Mouse (Mus musculus): Measurements from ENCODE around the gene 1700102P08Rik.

Gene 1700102P08Rik

DNA sequence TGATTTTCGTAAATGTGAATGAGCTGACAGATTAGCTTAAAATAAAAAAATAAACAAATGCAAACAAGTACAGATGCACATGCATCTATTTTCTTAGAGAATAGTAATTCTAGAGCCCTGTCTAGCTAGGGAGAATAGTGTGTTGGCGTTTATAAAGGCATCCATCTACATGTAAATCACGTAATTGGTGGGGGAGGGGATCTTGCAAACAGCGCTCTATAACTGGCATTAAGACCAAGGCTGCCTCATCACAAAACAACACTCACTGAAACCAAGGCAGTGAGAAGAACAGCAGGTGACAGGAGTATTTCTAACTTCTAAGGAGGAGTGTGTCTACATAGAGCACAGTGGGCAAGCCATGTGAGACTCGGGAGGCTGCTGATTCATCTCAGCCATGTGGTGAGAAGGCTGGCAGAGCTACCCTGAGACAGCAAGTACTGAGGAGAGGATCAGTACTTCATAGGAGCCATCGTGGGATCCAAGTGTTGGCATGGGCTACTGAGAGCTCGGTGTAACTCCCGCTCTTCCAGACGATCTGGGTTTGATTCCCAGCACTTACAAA, 18.9 kb downstream of the 1700102P08Rik start:
- no peak for DNase-seq (ENCODE audit: low spot score in 2 of 2)

DNA sequence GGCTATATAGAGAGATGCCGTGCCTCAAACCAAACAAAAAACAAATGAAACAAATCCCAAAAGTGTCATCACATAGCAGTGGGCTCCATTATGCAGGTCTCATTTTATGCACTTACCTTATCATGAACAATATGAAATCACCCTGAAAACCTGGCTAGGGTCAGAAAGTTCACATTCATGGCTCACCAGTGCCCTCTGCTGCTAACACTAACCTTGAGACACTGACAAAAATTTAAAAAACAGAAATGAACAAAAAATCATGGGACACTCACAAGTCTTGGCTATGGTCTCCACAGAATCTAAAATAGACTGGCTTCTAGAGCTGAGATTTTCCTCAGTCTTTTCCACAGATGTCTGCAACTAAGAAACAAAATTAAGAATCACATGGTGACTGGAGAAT, 19.6 kb downstream of the 1700102P08Rik start:
- DNase-seq (ENCODE audit: low spot score in 2 of 2) = no peak

DNA sequence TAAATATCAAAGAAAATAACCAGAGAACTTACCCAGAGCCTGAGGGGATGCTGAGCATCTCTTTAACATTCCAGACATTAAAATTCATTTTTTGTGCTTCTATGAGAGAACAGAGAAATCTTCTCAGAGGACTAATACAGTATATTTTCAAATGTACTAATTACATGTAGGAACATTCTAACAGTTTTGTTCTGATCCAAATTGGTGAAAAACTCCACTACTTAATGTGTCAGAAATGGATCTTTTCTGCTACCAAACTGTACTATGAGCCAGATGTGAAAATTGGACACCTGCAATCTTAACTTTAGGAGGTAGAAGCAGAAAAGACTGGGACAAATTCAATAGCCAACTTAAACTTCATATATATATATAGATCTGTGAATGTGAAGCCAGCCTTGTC, 35.8 kb downstream of the 1700102P08Rik start, which contains the start of gene Ccdc36:
TSS of gene Ccdc36 (minus strand) at position 101 of the 400 bp plus-strand sequence.
- no peak for DNase-seq (ENCODE audit: low spot score in 2 of 2)

DNA sequence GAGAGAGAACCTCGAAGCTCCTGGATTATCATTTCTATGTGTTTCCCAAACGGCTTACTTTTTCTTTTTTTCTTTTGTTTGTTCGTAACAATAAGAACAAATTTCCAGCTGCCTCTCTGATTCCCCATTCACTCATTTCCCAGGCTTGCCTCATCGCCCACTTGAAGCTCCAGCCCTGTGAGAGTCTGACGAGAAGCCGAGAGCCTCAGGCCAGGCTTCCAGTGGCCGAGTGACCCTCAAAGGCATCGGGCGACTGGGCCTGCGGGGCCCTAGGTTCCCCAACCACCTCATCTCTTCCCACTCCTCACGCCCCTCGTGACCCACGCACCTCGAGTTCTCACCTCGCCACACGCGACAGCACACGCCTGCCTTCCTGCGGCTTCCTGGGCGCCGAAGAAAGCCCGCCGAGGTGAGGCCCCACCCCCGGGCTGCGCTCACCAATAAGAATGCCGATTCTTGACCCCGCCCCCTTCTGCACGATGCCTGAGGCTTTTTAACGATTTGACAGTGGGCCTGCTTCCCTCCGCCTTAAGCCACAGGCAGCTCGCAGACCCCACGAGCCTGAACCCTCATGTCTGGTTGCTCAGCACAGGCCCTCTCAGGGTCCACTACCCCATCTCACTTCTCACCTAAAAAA, 38.9 kb downstream of the 1700102P08Rik start:
- DNase-seq (ENCODE audit: low spot score in 2 of 2) = no peak

DNA sequence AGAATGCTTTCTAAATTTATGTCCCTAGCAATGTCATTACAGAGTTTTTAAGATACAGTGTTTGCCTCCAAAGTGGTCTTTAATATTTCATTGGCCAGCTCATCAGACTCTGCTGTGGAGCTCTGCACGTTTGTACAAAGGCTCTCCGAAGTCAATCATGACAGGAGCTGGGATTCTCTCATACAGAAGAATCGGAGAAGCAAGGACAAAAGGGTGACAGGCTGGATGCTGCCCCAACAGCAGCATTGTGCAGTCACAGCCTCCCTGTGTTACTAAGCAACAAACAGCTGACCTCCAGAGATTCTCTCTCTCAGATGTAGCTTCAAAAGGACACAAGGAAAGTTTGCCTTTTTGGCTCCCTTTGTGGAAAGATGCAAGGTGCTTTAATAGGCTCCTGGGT, 43.6 kb downstream of the 1700102P08Rik start, which contains the start of gene BC048562:
TSS of gene BC048562 (plus strand) at position 301 of the 400 bp plus-strand sequence.
- DNase-seq (ENCODE audit: low spot score in 2 of 2) = no peak

DNA sequence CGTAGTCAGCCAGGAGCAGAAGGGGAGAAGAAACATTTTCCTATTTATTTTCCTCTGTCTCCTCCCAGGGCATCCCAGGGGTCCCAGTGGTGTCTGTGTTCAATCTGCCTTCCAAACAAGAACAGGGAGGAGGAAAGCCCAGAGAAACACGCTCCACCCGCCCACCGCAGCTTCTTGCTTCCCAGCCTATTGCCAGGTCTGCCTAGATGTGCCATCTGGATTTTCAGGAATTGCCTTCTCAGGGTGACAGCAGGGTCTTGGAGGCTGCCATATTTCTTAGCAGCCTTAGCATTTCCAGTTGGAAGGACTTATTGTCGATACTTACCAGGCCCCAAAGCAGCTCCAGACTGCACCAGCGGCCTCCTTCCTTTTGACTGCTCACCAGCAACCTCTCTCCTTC, 46.6 kb downstream of the 1700102P08Rik start:
- DNase-seq (ENCODE audit: low spot score in 2 of 2) = no peak

DNA sequence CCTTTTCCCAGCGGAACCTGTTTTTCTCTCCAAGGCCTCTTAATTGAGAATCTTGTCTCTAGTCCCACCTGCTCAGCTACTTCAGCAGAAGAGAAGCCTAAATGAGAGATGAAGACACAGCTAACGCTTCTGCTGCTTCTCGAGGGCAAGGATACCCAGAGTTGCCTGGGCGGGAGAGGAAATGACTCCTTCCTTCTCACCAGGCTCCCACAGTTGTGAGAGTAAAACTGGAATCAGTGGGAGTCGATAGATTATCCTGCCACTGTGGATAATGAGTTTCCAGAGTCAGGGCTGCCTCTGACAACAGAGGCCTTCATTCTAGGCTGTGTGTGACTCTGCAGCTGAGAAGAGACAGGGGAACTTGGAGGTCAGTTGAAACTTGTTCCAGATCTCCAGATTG, 47.9 kb downstream of the 1700102P08Rik start:
- DNase-seq (ENCODE audit: low spot score in 2 of 2) = no peak

DNA sequence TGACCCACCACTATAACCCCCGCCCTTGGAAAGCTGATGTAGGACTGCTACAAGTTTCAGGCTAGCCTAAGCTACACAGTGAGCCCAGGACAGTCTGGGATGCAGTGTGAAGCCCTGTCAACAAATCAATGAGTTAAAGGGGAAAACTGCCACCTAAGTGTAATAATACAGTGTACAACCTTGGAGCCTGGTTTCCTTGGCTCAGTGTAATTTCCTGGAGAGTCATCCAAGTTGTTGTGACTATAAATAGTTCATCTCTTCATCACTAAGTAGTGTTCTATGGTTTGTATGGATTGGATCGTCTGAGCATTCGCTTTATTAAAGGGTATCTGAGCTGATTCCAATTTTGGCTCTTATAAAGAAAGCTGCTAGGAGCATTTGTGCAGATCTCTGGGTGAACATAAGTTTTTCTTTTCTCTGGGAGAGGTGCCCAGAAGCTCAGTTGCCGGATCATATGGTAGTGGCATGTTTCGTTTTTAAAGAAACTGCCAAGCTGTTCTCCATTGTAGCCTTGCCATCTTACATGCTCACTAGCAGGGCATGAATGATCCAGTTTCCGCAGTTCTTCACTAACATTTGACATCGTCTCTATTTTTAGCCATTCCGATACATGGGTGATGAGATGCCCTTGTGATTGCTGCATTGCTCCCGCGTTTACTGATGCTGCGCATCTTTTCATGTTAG, 48.8 kb downstream of the 1700102P08Rik start:
- no peak for DNase-seq (ENCODE audit: low spot score in 2 of 2)

DNA sequence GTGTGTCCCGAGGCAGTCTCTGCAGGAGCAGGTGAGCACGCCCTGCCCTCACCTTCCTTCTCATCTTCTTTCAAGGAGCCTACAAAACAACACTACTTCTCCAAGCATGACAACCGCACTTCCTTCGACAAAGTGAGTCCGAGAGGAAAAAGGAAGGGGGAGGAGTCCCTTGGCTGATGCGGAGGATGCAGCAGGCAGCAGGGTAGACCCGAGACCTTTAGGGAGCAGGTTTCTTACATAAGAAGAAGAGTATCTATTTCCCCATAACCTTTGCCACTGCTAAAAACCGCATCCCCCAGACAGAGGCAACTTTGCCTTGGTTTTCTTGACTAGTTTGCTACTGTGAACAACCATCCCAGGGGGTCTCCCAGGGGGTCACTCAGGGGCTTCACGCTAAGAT, 52.5 kb downstream of the 1700102P08Rik start:
- no peak for DNase-seq (ENCODE audit: low spot score in 2 of 2)

DNA sequence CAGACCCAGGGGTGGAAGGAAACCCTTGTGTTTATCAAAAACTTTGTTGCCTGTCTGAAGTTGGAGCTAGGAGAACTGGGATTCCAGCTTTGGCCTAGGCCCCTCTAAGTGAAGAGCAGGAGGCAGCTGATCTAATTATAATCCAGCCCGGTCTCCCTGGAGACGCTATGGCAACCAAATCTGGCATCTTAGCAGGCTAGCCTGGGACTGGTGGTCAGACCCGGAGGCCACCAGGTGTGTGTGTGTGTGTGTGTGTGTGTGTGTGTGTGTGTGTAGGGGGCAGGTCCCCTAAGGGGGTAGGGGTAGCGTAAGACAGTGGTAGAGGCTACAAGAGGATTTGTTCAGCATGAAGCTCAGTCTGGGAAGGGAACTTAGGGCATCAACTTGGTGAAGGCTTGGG, 57.3 kb downstream of the 1700102P08Rik start:
- no peak for DNase-seq (ENCODE audit: low spot score in 2 of 2)

DNA sequence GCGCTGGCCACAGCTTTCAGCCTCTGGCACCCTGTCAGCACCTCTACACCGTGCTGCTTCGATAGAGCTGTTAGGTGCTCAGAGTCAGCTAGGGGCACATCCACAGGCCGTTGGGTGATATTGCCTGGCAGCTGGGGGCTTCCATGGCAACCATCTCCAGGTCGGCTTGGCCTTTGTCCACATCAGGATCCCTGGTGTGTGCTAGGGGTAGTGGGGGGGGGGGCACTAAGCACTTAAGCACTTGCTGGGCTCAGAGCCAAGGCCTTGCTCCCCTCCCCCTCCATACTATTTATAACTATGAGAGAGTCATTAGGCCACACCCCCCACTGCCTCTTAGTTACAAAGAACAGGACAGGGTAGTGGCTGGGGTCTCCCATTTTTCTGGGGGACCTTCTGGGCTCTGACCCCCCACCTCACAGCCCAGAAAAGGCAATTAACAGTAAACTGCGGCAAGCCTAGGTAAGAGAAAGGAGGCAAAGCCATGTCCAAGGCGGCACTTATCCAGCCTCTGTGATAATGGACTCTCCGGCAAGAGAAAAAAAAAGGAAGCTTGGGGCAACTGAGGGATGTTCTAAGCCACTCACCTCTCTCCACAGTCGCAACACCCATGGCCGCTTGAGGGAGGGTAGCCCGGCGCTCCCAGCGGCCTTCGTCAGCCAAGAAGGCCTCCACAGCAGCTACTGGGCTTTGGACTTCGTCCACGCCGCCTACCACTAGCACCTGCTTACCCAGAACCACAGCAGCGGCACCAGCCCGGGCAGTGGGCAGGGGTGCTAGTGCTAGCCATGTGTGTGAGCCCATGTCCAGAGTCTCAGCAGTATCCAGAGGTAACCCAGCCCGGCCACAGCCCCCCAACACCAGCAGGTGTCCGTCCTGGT, 57.9 kb downstream of the 1700102P08Rik start:
- peak in 1 of 2 experiments; percentile 18 for DNase-seq (ENCODE audit: low spot score in 2 of 2)

DNA sequence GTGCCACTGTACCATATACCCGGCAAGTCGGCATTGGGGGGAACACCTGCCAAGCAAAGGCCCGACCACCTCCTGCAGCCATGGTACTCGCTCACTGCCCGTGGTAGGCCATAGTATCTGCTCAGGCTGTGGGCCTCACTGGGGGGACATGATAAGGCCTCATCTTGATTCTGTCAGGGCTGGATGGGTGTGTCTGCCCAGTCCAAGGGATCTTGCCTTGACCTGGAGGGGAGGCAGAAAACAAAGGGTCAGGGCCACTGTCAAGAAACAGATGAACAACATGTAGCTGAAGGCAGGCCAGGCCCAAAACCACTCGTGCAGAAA, 58.5 kb downstream of the 1700102P08Rik start:
- DNase-seq (ENCODE audit: low spot score in 2 of 2) = no peak

DNA sequence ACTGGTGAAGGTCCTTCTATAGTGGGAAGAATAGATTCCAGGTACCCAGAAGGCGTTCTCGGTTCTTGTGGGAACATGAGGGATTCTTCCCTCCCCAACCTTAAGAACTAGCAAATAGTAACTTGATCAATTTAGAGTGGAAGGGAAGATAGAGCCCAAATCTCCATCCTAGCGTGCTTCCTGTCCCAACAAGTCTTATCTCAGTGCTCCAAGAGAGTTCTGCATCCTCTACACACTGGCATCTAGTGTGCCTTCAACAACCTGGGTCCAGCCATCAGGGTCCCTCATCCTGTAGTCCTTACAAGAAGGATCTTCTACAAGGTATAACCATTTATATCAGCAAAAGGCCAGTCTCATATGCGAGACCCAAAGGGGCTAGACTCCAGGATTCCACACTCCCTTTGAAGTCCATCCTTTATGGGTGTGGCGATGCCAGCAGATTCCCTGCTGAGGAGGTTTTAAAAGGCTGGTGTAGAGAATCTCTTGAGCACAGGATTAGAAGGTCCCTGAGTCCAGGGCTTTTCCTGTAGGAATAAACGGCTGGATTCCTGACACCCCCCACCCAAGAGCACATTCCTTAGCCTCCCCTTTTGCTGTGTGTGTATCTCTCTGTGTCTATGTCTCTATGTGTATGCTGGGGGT, 59.0 kb downstream of the 1700102P08Rik start:
- DNase-seq (ENCODE audit: low spot score in 2 of 2) = no peak

DNA sequence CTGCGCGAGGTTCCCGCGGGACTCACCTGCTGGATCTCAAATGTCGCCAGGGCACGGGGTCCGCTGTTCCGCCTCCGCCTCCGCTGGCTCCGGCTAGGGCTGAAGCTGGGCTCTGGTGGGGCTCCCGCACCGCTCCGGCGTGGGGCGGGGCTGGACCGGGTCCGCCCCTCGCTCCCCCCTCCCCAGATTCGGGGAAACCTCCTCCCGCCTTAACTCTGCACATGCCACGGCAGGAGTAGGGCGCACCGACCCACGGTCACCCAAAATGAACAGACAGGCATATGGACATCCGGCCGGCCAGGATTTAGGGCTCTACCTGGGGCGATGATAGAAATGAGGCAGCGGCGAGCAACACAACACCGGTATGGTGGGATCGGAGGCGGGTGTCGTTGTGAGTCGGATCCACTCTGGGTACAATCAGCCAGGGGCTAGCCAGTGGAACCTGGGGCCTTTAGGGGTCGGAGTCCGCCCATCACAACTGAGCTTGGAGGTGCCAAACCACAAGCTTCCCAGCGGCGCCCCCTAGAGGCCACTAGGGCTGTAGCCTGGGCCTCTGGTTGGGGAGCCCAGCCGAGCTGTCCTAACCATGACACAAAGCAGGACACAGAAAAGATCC, 59.8 kb downstream of the 1700102P08Rik start:
- DNase-seq (ENCODE audit: low spot score in 2 of 2) = peak; percentile 81 to 92

DNA sequence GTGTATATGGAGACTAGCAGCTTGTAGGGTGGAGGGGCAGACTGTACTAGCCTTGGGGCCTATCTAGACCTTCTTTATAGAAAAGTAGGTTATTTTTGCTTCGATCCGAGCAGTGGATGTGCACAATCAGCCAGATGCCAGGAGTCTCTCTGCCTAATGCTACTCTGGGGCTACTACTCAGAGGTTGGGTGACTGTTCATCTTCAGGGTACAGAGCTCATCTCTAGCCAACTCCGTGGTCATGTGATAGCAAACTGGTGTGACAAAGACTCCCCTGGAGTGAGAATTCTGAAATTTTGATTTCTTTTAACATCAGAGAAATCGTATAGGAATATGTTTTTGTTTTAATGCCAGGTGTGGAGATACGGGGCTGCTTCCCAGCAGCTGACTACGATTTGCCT, 60.3 kb downstream of the 1700102P08Rik start:
- DNase-seq (ENCODE audit: low spot score in 2 of 2) = no peak

DNA sequence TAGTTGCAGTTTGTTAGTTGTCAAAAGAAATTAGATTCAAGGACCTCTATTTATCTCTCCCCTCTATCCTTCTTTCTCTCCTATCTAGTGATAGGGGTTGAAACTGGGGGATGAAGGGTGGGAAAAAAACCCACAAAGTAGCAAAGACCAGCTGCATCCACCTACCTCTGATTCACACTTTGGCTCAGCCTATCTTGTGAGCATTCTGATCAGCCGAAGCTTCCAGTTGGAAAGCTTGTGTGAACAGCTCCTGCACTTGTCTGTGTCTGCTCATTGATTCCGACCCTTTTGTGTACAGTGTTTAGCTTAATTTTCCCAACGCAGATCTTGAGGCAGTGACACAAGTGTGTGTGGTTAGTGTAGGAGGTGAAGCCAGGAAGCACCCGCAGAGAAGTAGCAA, 60.9 kb downstream of the 1700102P08Rik start:
- DNase-seq (ENCODE audit: low spot score in 2 of 2) = no peak

DNA sequence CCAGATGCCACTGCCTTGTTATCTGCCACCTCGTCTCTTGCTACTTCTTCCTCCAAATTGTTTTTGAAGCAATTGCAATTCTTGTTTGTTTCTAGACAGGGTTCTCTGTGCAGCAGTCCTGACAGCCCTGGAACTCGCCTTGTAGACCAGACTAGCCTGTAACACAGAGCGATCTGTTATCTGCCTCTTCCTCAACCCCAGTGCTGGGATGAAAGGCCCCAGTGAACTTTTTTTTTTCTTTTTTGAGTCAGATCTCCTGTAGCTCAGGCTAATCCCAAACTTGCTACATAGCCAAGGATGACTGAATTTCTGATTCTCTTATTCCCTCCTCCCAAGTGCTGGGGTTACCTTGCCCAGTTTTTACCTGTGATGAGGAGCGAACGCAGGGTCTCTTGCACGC, 61.8 kb downstream of the 1700102P08Rik start:
- DNase-seq (ENCODE audit: low spot score in 2 of 2) = no peak

DNA sequence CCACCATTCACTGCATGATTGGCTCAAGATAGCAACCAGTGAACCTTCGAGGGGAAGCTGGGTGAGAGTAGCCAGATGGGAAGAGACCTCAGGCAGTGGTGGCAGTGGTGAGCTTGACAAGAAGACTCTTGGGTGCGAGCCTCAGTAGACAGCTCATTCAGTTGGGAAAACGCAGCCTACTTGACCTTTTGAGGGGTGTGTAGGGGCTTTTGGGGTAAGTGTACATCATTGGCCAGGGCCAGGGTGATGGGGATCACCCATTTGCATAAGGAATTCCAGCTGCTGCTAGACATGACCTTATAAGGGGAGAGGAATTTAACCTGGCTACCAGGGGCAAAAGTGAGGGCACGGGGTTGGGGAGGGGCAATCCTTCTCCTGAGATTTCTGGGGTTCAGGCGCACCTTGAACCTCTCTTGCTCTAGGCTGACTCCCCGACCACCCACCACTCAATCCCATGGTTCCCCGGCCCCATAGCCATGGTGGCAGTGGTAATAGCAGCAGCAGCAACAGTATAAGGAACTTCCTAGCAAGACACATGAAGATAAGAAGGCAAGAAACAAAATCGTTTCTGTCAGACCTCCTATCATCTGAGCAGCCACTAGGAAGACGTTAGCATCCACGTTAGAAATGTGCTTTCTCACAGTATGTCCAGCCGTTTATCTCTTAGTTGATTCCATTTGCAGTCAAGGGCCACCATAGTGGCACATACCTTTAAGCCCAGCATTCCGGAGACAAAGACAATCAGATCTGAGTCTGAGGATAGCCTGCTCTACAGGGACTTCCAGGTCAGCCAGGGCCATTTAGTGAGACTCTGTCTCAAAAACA, 63.4 kb downstream of the 1700102P08Rik start:
- DNase-seq (ENCODE audit: low spot score in 2 of 2) = peak in 1 of 2 experiments; percentile 14

DNA sequence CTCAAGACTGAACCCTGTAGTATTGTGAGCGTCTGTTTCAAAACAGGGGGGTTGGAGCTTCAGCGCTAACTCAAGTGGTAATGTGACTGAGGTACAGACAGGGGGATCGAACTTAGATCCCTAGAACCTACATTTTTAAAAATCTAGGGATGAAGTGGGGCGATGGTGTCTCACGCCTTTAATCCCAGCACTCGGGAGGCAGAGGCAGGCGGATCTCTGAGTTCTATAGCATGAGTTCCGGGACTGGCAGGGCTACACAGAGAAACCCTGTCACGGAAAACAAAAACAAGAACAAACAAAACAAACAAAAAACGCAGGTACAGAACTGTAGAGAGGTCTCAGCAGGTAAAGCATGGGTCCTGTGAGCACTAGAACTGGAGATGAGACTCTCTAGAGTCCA, 64.3 kb downstream of the 1700102P08Rik start:
- DNase-seq (ENCODE audit: low spot score in 2 of 2) = no peak

DNA sequence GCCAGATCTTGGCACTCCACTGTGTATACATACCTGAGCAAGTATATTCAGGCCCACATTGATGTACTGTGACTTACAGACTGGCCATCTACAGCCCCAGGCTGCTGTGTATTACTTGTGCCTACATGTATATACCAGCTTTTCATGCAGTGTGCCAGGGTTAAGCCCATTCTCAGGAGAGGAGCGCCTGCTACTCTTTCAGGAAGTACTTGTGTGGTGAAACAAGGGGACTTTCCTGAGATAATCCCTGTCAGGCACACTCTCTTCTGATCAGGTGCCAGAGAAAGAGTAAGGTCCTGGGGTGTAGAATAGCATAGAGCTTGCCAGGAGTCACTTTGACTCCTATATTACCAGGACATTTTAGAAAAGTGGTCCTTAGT, 67.3 kb downstream of the 1700102P08Rik start:
- DNase-seq (ENCODE audit: low spot score in 2 of 2) = no peak

Data from urinary bladder, postnatal 4 days (tissue).